Mouse (Mus musculus) embryonic facial prominence, embryonic 14.5 days (tissue): ENCODE measurements around the gene Ednra. TPM values are rescaled to one million over a fixed set of nuclear protein-coding genes. Genes with fewer than 3 reads are reported as not detected.
"Not testable (repeated sequence)": the region's sequence is repeated elsewhere in the genome, so short reads cannot be mapped to it uniquely, and the experiment has no call there.

Experiments
- ATAC-seq: fragments of 200-750 bp; cut with Nextera tagmentation; 2 replicates; pipeline ENCODE4 v1.8.0; 2017; ENCODE audit warnings: low read depth, moderate number of reproducible peaks, moderate TSS enrichment
- DNase-seq: peaks from one replicate; pipeline ENCODE4 v3.0.0-alpha.2; 2015; ENCODE audit warnings: low spot score
- H3K27ac ChIP-seq: fragments of 300-500 bp; sonication (generic); replicated peaks from 2 replicates; pipeline ENCODE4 v1.5.1; 2014; ENCODE audit warnings: low read depth, mild to moderate bottlenecking, low read length, moderate library complexity
- H3K27me3 ChIP-seq: fragments of 300-500 bp; sonication (generic); replicated peaks from 2 replicates; pipeline ENCODE4 v1.6.1; 2014; ENCODE audit warnings: low read length; ENCODE audit not compliant: control insufficient read depth, insufficient read depth
- H3K36me3 ChIP-seq: fragments of 300-500 bp; sonication (generic); 2 replicates; pipeline ENCODE4 v1.6.1; 2014; ENCODE audit warnings: low read length, mixed read lengths; ENCODE audit not compliant: control insufficient read depth, insufficient read depth
- H3K4me1 ChIP-seq: fragments of 300-500 bp; sonication (generic); 2 replicates; pipeline ENCODE4 v1.6.1; 2014; ENCODE audit warnings: antibody characterized with exemption, low read length; ENCODE audit not compliant: control insufficient read depth, insufficient read depth
- H3K4me2 ChIP-seq: fragments of 300-500 bp; sonication (generic); 2 replicates; pipeline ENCODE4 v1.6.1; 2014; ENCODE audit warnings: low read depth, mild to moderate bottlenecking, low read length, moderate library complexity, mixed read lengths
- H3K4me3 ChIP-seq: fragments of 300-500 bp; sonication (generic); 2 replicates; pipeline ENCODE4 v1.5.1; 2014; ENCODE audit warnings: low read depth, mild to moderate bottlenecking, low read length
- H3K9ac ChIP-seq: fragments of 300-500 bp; sonication (generic); 2 replicates; pipeline ENCODE4 v1.6.1; 2014; ENCODE audit warnings: low read depth, mild to moderate bottlenecking, low read length, moderate library complexity, mixed read lengths
- H3K9me3 ChIP-seq: fragments of 300-500 bp; sonication (generic); 2 replicates; pipeline ENCODE4 v1.6.1; 2016; ENCODE audit warnings: low read length; ENCODE audit not compliant: control insufficient read depth
- WGBS: fragments of 180-500 bp; shearing (Covaris S2); extraction: QIAGEN DNeasy Blood & Tissue Kit; methylation state at CpG from one replicate; pipeline ENCODE4 v1.1.7; 2014; 5-methylcytosine and 5-hydroxymethylcytosine counted together
- polyA plus RNA-seq: library from polyadenylated mRNA; unstranded; fragments of >200 nt; fragmentation: Nextera tagmentation; extraction: Ambion mirVana; gene quantifications from 2 replicates; pipeline ENCODE4 v1.2.1, GENCODE M21; 2014

Gene Ednra
- polyA plus RNA-seq, 1 experiment from 2014 or later = 28.7 TPM

DNA sequence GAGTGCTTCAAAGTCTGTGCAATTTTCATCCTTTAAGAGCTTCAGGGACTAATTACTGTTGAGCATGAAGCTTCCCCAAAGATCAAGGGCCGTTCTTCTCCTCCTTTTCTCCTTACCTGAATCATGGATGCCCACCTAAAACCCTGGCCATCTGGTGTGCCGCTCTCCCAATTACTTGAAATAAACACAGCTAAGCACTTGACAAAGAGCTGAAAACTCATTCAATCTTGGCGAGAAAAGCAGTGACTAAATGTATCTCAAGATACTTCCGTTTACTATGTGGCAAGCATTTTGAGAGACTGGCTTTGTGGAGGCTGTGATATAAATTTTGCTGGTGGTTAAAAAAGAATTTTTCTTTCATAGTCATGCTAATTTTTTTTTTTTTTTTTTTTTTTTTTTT, 19.5 kb downstream of the Ednra start:
- no peak overlapping the region for H3K9ac ChIP-seq
- no peaks in the 10 kb centered on the region for H3K9me3 ChIP-seq
- ATAC-seq (no peak), DNase-seq (no peak)
- H3K27ac ChIP-seq = no peak overlapping the region
- H3K4me2 ChIP-seq = no peak overlapping the region
- 89% methylated on average over 4 of the region's 4 CpGs for WGBS
- no peaks in the 10 kb centered on the region for H3K27me3 ChIP-seq
- no peaks in the 10 kb centered on the region; the same call in 1 of the 2 replicates for H3K36me3 ChIP-seq
- H3K4me1 ChIP-seq = 0 out of 2 replicates have a peak, but pooled peaks cover 3% of the 10 kb centered on the region
- no peak overlapping the region for H3K4me3 ChIP-seq

DNA sequence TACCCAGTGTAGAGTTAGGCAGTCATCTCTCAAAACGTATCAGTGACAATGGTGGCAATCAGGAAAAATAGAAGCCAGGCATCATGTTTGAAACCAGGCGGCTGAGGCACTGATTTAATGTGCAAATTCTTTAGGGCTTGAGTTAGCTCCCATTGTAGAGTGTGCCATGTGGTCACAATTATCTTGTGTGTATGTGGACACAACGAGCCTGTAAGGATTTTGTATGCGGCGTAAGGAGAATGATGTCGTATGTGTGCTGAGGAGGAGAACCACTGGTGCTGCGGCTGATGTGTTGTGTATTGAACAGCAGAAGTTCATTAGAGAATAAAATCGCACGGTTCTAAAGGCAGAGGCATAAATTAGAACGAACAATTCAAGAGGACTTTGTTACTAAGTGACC, 26.2 kb downstream of the Ednra start:
- H3K27ac ChIP-seq = no peak overlapping the region
- WGBS = 45% methylated on average over 10 of the region's 10 CpGs
- DNase-seq (no peak), ATAC-seq (no peak)
- H3K9ac ChIP-seq = no peak overlapping the region
- H3K9me3 ChIP-seq = no peaks in the 10 kb centered on the region
- H3K4me1 ChIP-seq = peaks cover 13% of the 10 kb centered on the region; the same call in 1 of the 2 replicates
- H3K4me2 ChIP-seq = no peak overlapping the region
- no peaks in the 10 kb centered on the region for H3K36me3 ChIP-seq
- no peak overlapping the region for H3K4me3 ChIP-seq
- no peaks in the 10 kb centered on the region for H3K27me3 ChIP-seq

DNA sequence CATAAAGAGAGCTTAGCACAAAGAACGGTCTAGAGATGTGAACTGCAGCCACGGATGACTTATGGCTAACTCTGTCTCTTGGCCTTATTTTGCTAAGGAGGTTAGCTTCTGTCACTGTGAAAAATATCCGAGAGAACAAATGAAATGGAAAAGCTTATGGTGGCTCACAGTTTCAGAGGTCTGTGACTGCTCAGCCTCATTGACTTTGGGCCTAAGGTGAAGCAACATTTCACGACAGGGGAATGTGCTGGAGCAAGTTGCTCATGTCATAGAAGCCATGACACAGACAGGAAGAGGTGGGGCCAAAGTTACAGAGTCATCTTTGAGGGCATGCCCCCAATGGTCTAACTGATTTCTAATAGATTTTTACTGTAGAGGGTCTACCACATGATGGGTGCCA, 28.1 kb downstream of the Ednra start:
- no peak for ATAC-seq
- H3K27ac ChIP-seq = no peak overlapping the region
- 86% methylated on average over 4 of the region's 4 CpGs for WGBS

DNA sequence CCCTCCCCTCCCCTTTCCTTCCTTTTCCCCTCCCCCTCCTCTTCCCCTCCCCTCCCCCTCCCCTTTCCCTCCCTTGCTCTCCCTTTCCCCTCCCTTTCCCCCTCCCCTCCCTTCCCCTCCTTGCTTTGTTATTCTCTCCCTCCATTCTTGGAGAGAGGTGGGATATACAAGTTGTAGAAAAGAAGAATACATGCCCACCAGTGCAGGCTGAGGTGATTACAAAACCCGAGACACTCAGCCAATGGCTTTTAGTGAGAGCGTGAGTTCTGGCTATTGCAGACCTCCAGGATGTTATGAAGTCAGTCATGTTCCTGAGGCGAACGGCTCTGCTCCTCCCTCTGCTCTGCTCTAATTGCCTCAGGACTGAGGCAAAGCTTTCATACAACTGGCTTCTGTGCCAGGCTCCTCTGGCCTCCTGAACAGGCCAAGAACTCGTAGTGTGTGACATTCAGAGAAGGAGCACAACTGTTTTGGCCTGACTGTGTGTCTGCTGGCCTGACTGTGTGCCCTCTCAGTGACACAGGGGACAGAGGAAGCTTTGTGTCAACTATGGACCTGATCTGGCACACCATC, 28.7 kb downstream of the Ednra start:
- Histone ChIP-seq H3K4me2 (no peak overlapping the region), H3K9me3 (no peaks in the 10 kb centered on the region), H3K27me3 (no peaks in the 10 kb centered on the region), H3K4me3 (no peak overlapping the region), H3K27ac (no peak overlapping the region), H3K4me1 (peaks cover 13% of the 10 kb centered on the region; the same call in 1 of the 2 replicates), H3K36me3 (no peaks in the 10 kb centered on the region), H3K9ac (no peak overlapping the region; the same call in 1 of the 2 replicates)
- DNase-seq (no peak), ATAC-seq (no peak)
- 18% methylated on average over 5 of the region's 5 CpGs for WGBS

More for the DNA sequence above, 28.1 kb downstream of the Ednra start:
- H3K4me3 ChIP-seq = no peak overlapping the region
- H3K4me2 ChIP-seq = no peak overlapping the region
- no peak for DNase-seq
- no peak overlapping the region for H3K9ac ChIP-seq
- H3K4me1 ChIP-seq = peaks cover 13% of the 10 kb centered on the region; the same call in 1 of the 2 replicates
- H3K27me3 ChIP-seq = no peaks in the 10 kb centered on the region
- H3K9me3 ChIP-seq = no peaks in the 10 kb centered on the region
- H3K36me3 ChIP-seq = no peaks in the 10 kb centered on the region

DNA sequence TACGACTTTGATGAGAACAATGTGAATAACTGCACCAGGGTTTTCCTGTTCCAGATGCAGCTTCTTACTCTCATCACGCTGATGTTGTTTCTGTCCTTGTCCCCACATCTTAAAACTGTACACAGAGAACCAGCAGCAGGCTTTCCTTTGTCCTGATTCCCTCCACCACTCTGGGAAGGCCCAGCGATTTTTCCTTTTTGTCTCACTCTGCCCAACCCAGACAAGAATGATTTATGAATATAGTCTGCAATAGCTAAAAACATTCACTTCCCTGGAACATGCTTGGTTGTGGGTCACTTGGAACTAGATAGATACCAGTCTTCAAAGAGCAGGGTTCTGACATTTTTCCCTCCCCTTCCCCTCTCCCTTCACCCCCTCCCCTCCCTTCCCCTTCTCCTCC, 29.2 kb downstream of the Ednra start:
- no peak overlapping the region for H3K4me3 ChIP-seq
- no peaks in the 10 kb centered on the region for H3K36me3 ChIP-seq
- no peak overlapping the region for H3K9ac ChIP-seq
- peaks cover 13% of the 10 kb centered on the region; the same call in 1 of the 2 replicates for H3K4me1 ChIP-seq
- WGBS = 72% methylated on average over 3 of the region's 3 CpGs
- H3K4me2 ChIP-seq = no peak overlapping the region
- no peak overlapping the region for H3K27ac ChIP-seq
- no peaks in the 10 kb centered on the region for H3K9me3 ChIP-seq
- DNase-seq (no peak), ATAC-seq (no peak)
- H3K27me3 ChIP-seq = no peaks in the 10 kb centered on the region

DNA sequence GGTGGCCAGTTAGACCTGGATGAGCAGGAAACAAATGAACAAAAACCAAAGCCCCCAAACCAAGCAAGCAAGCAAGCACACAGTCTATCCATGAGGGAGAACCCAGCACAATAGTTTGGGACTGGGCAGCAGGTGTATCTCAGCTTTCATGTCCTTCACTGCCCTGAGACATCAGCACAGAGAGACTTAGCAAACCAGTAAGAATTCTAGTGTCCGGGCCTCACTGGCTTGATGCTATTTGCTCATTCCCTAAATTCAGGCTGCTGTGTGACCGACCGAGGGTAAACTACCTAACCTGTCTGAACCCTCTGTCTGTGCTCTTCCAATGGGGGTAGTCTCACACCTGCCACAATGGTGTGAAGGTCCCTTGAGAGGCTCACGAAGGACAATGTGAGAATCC, 29.7 kb downstream of the Ednra start:
- H3K9me3 ChIP-seq = no peaks in the 10 kb centered on the region
- H3K27ac ChIP-seq = no peak overlapping the region
- no peak overlapping the region for H3K4me2 ChIP-seq
- peaks cover 13% of the 10 kb centered on the region; the same call in 1 of the 2 replicates for H3K4me1 ChIP-seq
- WGBS = 89% methylated on average over 4 of the region's 4 CpGs
- no peaks in the 10 kb centered on the region for H3K27me3 ChIP-seq
- no peaks in the 10 kb centered on the region for H3K36me3 ChIP-seq
- no peak overlapping the region for H3K9ac ChIP-seq
- no peak overlapping the region for H3K4me3 ChIP-seq
- ATAC-seq = no peak
- DNase-seq = no peak

DNA sequence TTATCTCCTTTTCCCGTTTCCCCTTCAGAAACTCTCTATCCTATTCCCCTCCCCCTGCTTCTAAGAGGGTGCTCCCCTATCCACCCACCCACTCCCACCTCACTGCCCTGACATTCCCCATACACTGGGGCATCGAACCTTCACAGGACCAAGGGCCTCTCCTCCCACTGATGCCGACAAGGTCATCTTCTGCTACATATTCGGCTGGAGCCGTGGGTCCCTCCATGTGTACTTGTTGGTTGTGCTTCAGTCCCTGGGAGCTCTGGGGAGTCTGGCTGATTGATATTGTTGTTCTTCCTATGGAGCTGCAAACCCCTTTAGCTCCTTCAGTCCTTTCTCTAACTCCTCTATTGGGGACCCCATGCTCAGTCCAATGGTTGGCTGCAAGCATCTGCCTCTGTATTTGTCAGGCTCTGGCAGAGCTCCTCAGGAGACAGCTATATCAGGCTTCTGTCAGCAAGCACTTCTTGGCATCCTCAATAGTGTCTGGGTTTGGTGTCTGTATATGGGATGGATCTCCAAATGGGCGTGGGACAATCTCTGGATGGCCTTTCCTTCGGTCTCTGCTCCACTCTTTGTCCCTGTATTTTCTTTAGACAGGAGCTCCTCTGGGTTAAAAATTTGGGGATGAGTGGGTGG, 34.7 kb downstream of the Ednra start:
- H3K4me3 ChIP-seq, H3K27me3 ChIP-seq, H3K27ac ChIP-seq, H3K9me3 ChIP-seq, H3K4me1 ChIP-seq, H3K4me2 ChIP-seq, DNase-seq, ATAC-seq, H3K9ac ChIP-seq: not testable (repeated sequence)
- 85% methylated on average over 7 of the region's 7 CpGs for WGBS
- H3K36me3 ChIP-seq = peaks cover 17% of the 10 kb centered on the region

DNA sequence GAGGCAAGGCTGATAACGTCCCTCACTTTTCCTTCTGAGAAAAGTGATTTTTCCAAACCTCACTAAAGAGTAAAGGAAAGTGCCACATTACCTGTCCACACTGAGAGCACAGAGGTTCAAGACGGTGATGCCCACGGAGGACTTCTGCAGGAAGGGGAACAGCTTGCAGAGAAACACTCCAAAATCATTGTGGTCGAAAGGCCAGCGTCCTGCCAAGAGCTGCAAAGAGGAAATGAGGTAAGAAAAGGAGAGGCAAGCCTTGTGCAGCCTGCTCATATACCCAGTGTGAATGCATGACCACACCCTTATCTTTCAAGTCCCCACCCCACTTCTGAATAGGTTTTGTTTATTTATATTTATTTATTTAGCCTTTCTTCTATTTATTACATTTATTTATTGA, 35.3 kb downstream of the Ednra start:
- H3K9me3 ChIP-seq = no peaks in the 10 kb centered on the region
- no peak overlapping the region for H3K4me2 ChIP-seq
- H3K4me1 ChIP-seq = no peaks in the 10 kb centered on the region
- peaks cover 17% of the 10 kb centered on the region for H3K36me3 ChIP-seq
- WGBS = 74% methylated on average over 5 of the region's 5 CpGs
- no peak overlapping the region for H3K4me3 ChIP-seq
- no peak for DNase-seq
- H3K27me3 ChIP-seq = no peaks in the 10 kb centered on the region
- ATAC-seq = no peak
- H3K27ac ChIP-seq = no peak overlapping the region
- H3K9ac ChIP-seq = no peak overlapping the region

DNA sequence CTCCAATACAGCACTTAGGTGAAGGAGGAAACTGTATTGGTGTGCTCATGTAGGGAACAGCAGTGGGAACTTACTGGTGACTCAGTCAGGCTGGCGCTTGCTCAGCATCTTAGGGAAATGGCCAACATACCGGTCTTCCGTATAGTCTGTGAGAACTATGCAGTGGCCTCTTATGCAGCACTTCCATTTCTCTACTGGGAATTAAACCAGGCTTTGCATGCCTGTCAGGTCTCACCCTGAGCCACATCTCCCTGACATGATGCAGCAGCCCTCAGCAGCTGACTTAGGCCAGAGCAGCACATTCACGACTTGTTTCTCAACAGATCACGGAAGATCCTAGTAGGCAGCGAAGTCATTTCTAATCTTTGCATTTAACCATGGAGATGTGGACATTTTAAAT, 39.9 kb downstream of the Ednra start:
- Histone ChIP-seq H3K9me3 (no peaks in the 10 kb centered on the region), H3K9ac (no peak overlapping the region), H3K4me2 (no peak overlapping the region), H3K36me3 (peaks cover 17% of the 10 kb centered on the region), H3K27me3 (no peaks in the 10 kb centered on the region), H3K4me1 (peaks cover 14% of the 10 kb centered on the region; the same call in 1 of the 2 replicates), H3K4me3 (no peak overlapping the region), H3K27ac (no peak overlapping the region)
- 83% methylated on average over 6 of the region's 6 CpGs for WGBS
- ATAC-seq (no peak), DNase-seq (no peak)
